Mouse (Mus musculus): ENCODE data around the gene Dock9. TPM values are rescaled to one million over a fixed set of nuclear protein-coding genes. Genes with fewer than 3 reads are reported as not detected.

Dock9 gene
- polyA plus RNA-seq, 1 experiment from 2014 or later = 9.7 TPM

DNA sequence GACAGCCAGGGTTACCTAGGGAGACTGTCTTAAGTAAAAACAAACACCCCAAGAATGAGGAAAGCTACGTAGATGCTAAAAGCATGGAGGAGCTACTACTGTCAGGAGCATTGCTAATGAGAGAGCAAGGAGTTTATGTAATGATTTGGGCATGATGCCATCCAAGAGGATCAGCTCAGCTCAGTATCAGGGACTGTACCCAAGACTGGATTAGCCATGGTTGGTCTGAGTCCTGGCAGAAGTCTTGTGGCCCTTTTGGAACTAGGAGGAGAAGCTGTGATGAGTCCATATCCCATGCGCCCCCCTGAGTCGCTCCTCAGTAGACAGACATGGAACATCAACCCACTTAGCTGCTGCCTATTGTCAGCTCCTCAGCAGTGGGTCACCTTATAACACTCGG is 301.9 kb downstream of the Dock9 start:
- H3K27ac ChIP-seq (replicated peaks) = no peak overlapping the region
- H3K9me3 ChIP-seq (replicated peaks) = no peaks in the 10 kb centered on the region
- H3K4me1 ChIP-seq = peaks cover 4% of the 10 kb centered on the region; the same call in 1 of the 2 replicates
- no peaks in the 10 kb centered on the region for H3K36me3 ChIP-seq
- WGBS = 85% methylated on average over 4 of the region's 4 CpGs
- no peak overlapping the region for H3K4me3 ChIP-seq (replicated peaks)
- no peak overlapping the region for H3K9ac ChIP-seq (replicated peaks)
- H3K27me3 ChIP-seq (replicated peaks) = no peaks in the 10 kb centered on the region
- no peak overlapping the region for H3K4me2 ChIP-seq
- no peak for ATAC-seq (ENCODE audit: low FRiP score)

GRCm38 (mm10) chr14:121495120-121495519 is 302.5 kb downstream of the Dock9 start:
- Histone ChIP-seq H3K4me1 (peaks cover 4% of the 10 kb centered on the region; the same call in 1 of the 2 replicates), H3K9ac (replicated peaks) (no peak overlapping the region), H3K9me3 (replicated peaks) (no peaks in the 10 kb centered on the region), H3K36me3 (no peaks in the 10 kb centered on the region), H3K4me2 (no peak overlapping the region), H3K27me3 (replicated peaks) (no peaks in the 10 kb centered on the region), H3K27ac (replicated peaks) (no peak overlapping the region), H3K4me3 (replicated peaks) (no peak overlapping the region)
- ATAC-seq (ENCODE audit: low FRiP score) = no peak
- WGBS = 84% methylated on average over 2 of the region's 2 CpGs

- 63% methylated on average over 2 of the region's 2 CpGs for WGBS
- Histone ChIP-seq H3K4me1 (peaks cover 4% of the 10 kb centered on the region; the same call in 1 of the 2 replicates), H3K4me2 (no peak overlapping the region), H3K27me3 (replicated peaks) (no peaks in the 10 kb centered on the region), H3K9ac (replicated peaks) (no peak overlapping the region), H3K27ac (replicated peaks) (no peak overlapping the region), H3K9me3 (replicated peaks) (no peaks in the 10 kb centered on the region), H3K4me3 (replicated peaks) (no peak overlapping the region), H3K36me3 (no peaks in the 10 kb centered on the region)
- no peak for ATAC-seq (ENCODE audit: low FRiP score)
Measured at GRCm38 (mm10) chr14:121494238-121494637, 303.4 kb downstream of the Dock9 start.

DNA sequence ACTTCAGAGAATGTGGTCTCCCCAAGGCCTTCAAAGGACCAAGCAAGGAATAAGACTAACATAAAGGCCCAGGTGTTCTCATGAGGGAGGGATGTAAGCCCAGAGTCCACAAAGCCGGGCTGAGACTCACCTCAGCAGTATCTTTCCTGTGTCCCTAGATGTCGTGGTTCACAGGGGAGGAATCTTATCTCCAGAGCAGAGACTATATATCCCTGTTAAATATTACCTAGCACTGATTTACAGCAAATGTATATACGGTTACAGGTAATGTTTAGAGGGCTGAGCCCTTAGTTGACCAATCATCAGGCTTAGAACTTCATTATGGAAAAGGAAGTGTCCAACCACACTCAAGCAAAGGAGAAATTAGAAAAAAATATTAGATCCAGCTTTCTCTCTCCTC is 303.9 kb downstream of the Dock9 start:
- WGBS = 70% methylated on average over 3 of the region's 3 CpGs
- ATAC-seq (ENCODE audit: low FRiP score) = no peak

GRCm38 (mm10) chr14:121492328-121492727 is 305.3 kb downstream of the Dock9 start:
- Histone ChIP-seq H3K27ac (replicated peaks) (no peak overlapping the region), H3K27me3 (replicated peaks) (no peaks in the 10 kb centered on the region), H3K4me3 (replicated peaks) (no peak overlapping the region), H3K36me3 (no peaks in the 10 kb centered on the region), H3K9ac (replicated peaks) (no peak overlapping the region), H3K4me2 (no peak overlapping the region), H3K9me3 (replicated peaks) (no peaks in the 10 kb centered on the region), H3K4me1 (peaks cover 4% of the 10 kb centered on the region; the same call in 1 of the 2 replicates)
- 59% methylated on average over 8 of the region's 8 CpGs for WGBS
- ATAC-seq (ENCODE audit: low FRiP score) = no peak

More for the DNA sequence above, 303.9 kb downstream of the Dock9 start:
- Histone ChIP-seq H3K4me1 (peaks cover 4% of the 10 kb centered on the region; the same call in 1 of the 2 replicates), H3K9me3 (replicated peaks) (no peaks in the 10 kb centered on the region), H3K9ac (replicated peaks) (no peak overlapping the region), H3K4me2 (no peak overlapping the region), H3K27me3 (replicated peaks) (no peaks in the 10 kb centered on the region), H3K27ac (replicated peaks) (no peak overlapping the region), H3K36me3 (no peaks in the 10 kb centered on the region), H3K4me3 (replicated peaks) (no peak overlapping the region)

Other genes with a start within 250 kb of the Dock9 start
- gene Ubac2, start 80.8 kb upstream of the Dock9 start, polyA plus RNA-seq (2015; fragmentation: Nextera tagmentation; extraction: Ambion mirVana) = 47.0 and 53.8 TPM in 2 replicates
- 1.7 TPM in 1 of 2 replicates, not detected in the other for gene Gpr18, start 117.9 kb upstream of the Dock9 start, polyA plus RNA-seq (2015; fragmentation: Nextera tagmentation; extraction: Ambion mirVana)
- 0.74 and 3.7 TPM in 2 replicates for gene Gpr183, start 167.4 kb upstream of the Dock9 start, polyA plus RNA-seq (2015; fragmentation: Nextera tagmentation; extraction: Ambion mirVana)
- gene Timm8a2, start 236.8 kb upstream of the Dock9 start, polyA plus RNA-seq (2015; fragmentation: Nextera tagmentation; extraction: Ambion mirVana) = not detected in 2 replicates